ENCODE assay signal across 21 mouse cellular contexts in genomic region chr17:44475910-44476309, GRCm38 (mm10).
"Had no signal": no experiment of that assay in that cellular context is flagged by ENCODE, and none has a peak within 500 bp of the region (broad histone marks: within the 10 kb centered on the region; RNA-seq: fewer than 3 reads in every experiment).

No protein-coding gene starts in this region.

- H3K27me3 ChIP-seq: lung, embryonic 15.5 days; midbrain, embryonic 13.5 days; midbrain, embryonic 15.5 days; neural tube, embryonic 13.5 days; neural tube, embryonic 15.5 days had no signal

- H3K36me3 ChIP-seq: lung, embryonic 15.5 days; midbrain, embryonic 13.5 days; midbrain, embryonic 15.5 days; neural tube, embryonic 13.5 days; neural tube, embryonic 15.5 days had no signal

- H3K4me3 ChIP-seq: lung, embryonic 15.5 days; megakaryocyte, embryonic 14.5 days; midbrain, embryonic 13.5 days; midbrain, embryonic 15.5 days; myocyte; neural tube, embryonic 13.5 days; neural tube, embryonic 15.5 days had no signal

- H3K4me1 ChIP-seq: lung, embryonic 15.5 days; megakaryocyte, embryonic 14.5 days; midbrain, embryonic 13.5 days; midbrain, embryonic 15.5 days; neural tube, embryonic 13.5 days; neural tube, embryonic 15.5 days had no signal

- H3K9me3 ChIP-seq: lung, embryonic 15.5 days; megakaryocyte, embryonic 14.5 days; midbrain, embryonic 13.5 days; midbrain, embryonic 15.5 days; neural tube, embryonic 13.5 days; neural tube, embryonic 15.5 days had no signal

- H3K9ac ChIP-seq: liver, postnatal 0 days; lung, embryonic 15.5 days; midbrain, embryonic 13.5 days; midbrain, embryonic 15.5 days; neural tube, embryonic 13.5 days; neural tube, embryonic 15.5 days had no signal

- H3K4me2 ChIP-seq: lung, embryonic 15.5 days; midbrain, embryonic 11.5 days; midbrain, embryonic 13.5 days; midbrain, embryonic 15.5 days; neural tube, embryonic 13.5 days; neural tube, embryonic 15.5 days had no signal

- DNase-seq: liver, postnatal 0 days; lung, adult 2 months; lung, postnatal 14 days; lung, postnatal 36 days; retina, postnatal 1 day; right cerebral cortex, adult 18-20 months; right cerebral cortex, postnatal 25 days; right cerebral cortex, postnatal 4 days; spleen, adult 18-20 months; thymus, adult 18-20 months; thymus, postnatal 14 days; thymus, postnatal 36 days had no signal

- H3K27ac ChIP-seq: lung, embryonic 15.5 days; macrophage; midbrain, embryonic 13.5 days; midbrain, embryonic 15.5 days; neural tube, embryonic 13.5 days; neural tube, embryonic 15.5 days had no signal
